Mouse (Mus musculus): ENCODE results near the gene Xlr3c. TPM values are rescaled to one million over a fixed set of nuclear protein-coding genes. Genes with fewer than 3 reads are reported as not detected.
"Not testable (repeated sequence)": the region's sequence is repeated elsewhere in the genome, so short reads cannot be mapped to it uniquely, and the experiment has no call there.

Xlr3c gene
- polyA plus RNA-seq (2014; fragmentation: Nextera tagmentation; extraction: Ambion mirVana): 0.29 TPM in 1 of 2 replicates, not detected in the other

- not testable (repeated sequence) for H3K4me1 ChIP-seq (replicated peaks; ENCODE audit: control insufficient read depth, insufficient read depth, low read length); H3K27me3 ChIP-seq (ENCODE audit: control insufficient read depth, insufficient read depth, low read length); DNase-seq (ENCODE audit: low spot score); H3K9ac ChIP-seq (ENCODE audit: low read length); H3K27ac ChIP-seq (ENCODE audit: low read depth, low read length); H3K9me3 ChIP-seq (ENCODE audit: control insufficient read depth, low read length); H3K4me2 ChIP-seq (ENCODE audit: low read depth, low read length, severe bottlenecking); H3K4me3 ChIP-seq (ENCODE audit: low read depth, low read length); ATAC-seq (replicated peaks; ENCODE audit: low FRiP score); H3K36me3 ChIP-seq (ENCODE audit: control insufficient read depth, insufficient read depth, low read length)
- 88% methylated on average over 14 of the region's 14 CpGs for WGBS
Observed at GRCm38 (mm10) chrX:73265270-73265669, at the start of gene Xlr3c. TSS of gene Xlr3c (minus strand) at chrX:73265390.

GRCm38 (mm10) chrX:73312522-73312921 is 47.3 kb upstream of the Xlr3c start:
- H3K9ac ChIP-seq (ENCODE audit: low read length): no peak overlapping the region
- 40% methylated on average over 3 of the region's 3 CpGs for WGBS
- H3K9me3 ChIP-seq (ENCODE audit: control insufficient read depth, low read length): no peaks in the 10 kb centered on the region
- H3K27ac ChIP-seq (ENCODE audit: low read depth, low read length): no peak overlapping the region
- H3K36me3 ChIP-seq (ENCODE audit: control insufficient read depth, insufficient read depth, low read length): no peaks in the 10 kb centered on the region
- no peak overlapping the region for H3K4me3 ChIP-seq (ENCODE audit: low read depth, low read length)
- no peak overlapping the region for H3K4me2 ChIP-seq (ENCODE audit: low read depth, low read length, severe bottlenecking)
- DNase-seq (ENCODE audit: low spot score) (no peak), ATAC-seq (replicated peaks; ENCODE audit: low FRiP score) (no peak)
- no peaks in the 10 kb centered on the region for H3K27me3 ChIP-seq (ENCODE audit: control insufficient read depth, insufficient read depth, low read length)
- H3K4me1 ChIP-seq (replicated peaks; ENCODE audit: control insufficient read depth, insufficient read depth, low read length): no peaks in the 10 kb centered on the region

- WGBS: 85% methylated on average over 6 of the region's 10 CpGs
- not testable (repeated sequence) for H3K4me2 ChIP-seq (ENCODE audit: low read depth, low read length, severe bottlenecking); DNase-seq (ENCODE audit: low spot score); H3K36me3 ChIP-seq (ENCODE audit: control insufficient read depth, insufficient read depth, low read length); H3K4me3 ChIP-seq (ENCODE audit: low read depth, low read length); H3K27ac ChIP-seq (ENCODE audit: low read depth, low read length); H3K9ac ChIP-seq (ENCODE audit: low read length); H3K27me3 ChIP-seq (ENCODE audit: control insufficient read depth, insufficient read depth, low read length); H3K9me3 ChIP-seq (ENCODE audit: control insufficient read depth, low read length); H3K4me1 ChIP-seq (replicated peaks; ENCODE audit: control insufficient read depth, insufficient read depth, low read length); ATAC-seq (replicated peaks; ENCODE audit: low FRiP score)
Observed at GRCm38 (mm10) chrX:73295745-73296144, 30.6 kb upstream of the Xlr3c start.

DNA sequence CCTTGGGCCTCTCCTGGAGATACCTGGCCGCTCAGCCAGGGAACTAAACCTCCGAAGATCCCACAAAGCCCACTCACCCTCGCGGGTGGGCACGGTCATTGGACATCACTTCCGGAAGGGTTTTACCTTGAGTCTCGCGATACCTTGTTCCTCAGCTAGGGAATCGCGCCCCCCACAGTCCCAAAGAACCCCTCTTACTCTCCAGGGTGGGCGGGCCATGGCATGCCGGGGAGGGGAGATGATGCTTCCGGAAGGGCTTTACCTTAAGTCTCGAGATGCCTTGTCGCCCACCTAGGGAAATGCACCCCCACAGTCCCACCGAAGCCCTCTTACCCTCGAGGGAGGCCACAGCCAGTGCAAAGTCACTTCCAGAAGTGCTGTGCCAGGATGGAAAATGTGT is 27.7 kb upstream of the Xlr3c start, which contains the start of the genes Xlr5a and Xlr5c:
TSS of gene Xlr5a (minus strand) at position 101 of the 400 bp plus-strand sequence.
TSS of gene Xlr5c (minus strand) at position 101 of the 400 bp plus-strand sequence.
- H3K9ac ChIP-seq (ENCODE audit: low read length); ATAC-seq (replicated peaks; ENCODE audit: low FRiP score); H3K9me3 ChIP-seq (ENCODE audit: control insufficient read depth, low read length); H3K4me1 ChIP-seq (replicated peaks; ENCODE audit: control insufficient read depth, insufficient read depth, low read length); H3K27ac ChIP-seq (ENCODE audit: low read depth, low read length); H3K36me3 ChIP-seq (ENCODE audit: control insufficient read depth, insufficient read depth, low read length); DNase-seq (ENCODE audit: low spot score); H3K4me3 ChIP-seq (ENCODE audit: low read depth, low read length); H3K27me3 ChIP-seq (ENCODE audit: control insufficient read depth, insufficient read depth, low read length); H3K4me2 ChIP-seq (ENCODE audit: low read depth, low read length, severe bottlenecking): not testable (repeated sequence)
- 95% methylated on average over 12 of the region's 17 CpGs for WGBS

DNA sequence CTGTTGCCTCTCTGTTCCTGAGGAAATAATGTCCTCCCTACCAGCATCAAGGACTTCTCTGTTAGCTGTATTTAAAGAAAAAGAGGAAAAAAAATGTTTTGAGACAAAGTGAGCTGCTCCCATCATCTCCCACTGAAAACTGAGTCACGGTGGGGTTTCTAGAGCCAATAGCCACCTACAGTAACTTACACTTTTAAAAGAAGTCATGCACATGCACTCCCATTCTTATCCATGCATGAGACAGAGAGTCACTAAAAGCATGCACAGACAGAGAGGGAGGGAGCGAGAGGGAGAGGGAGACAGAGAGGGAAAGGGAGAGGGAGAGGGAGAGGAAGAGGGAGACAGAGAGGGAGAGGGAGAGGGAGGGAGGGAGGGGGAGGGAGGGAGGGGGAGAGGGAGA is 2.8 kb downstream of the Xlr3c start:
- not testable (repeated sequence) for H3K4me2 ChIP-seq (ENCODE audit: low read depth, low read length, severe bottlenecking); ATAC-seq (replicated peaks; ENCODE audit: low FRiP score); H3K9me3 ChIP-seq (ENCODE audit: control insufficient read depth, low read length); H3K9ac ChIP-seq (ENCODE audit: low read length); DNase-seq (ENCODE audit: low spot score); H3K27me3 ChIP-seq (ENCODE audit: control insufficient read depth, insufficient read depth, low read length); H3K4me3 ChIP-seq (ENCODE audit: low read depth, low read length); H3K4me1 ChIP-seq (replicated peaks; ENCODE audit: control insufficient read depth, insufficient read depth, low read length); H3K36me3 ChIP-seq (ENCODE audit: control insufficient read depth, insufficient read depth, low read length); H3K27ac ChIP-seq (ENCODE audit: low read depth, low read length)
- 82% methylated on average over 1 of the region's 2 CpGs for WGBS

- not testable (repeated sequence) for H3K9me3 ChIP-seq (ENCODE audit: control insufficient read depth, low read length); H3K36me3 ChIP-seq (ENCODE audit: control insufficient read depth, insufficient read depth, low read length); H3K27ac ChIP-seq (ENCODE audit: low read depth, low read length); H3K4me2 ChIP-seq (ENCODE audit: low read depth, low read length, severe bottlenecking); H3K9ac ChIP-seq (ENCODE audit: low read length); DNase-seq (ENCODE audit: low spot score); H3K4me3 ChIP-seq (ENCODE audit: low read depth, low read length); H3K4me1 ChIP-seq (replicated peaks; ENCODE audit: control insufficient read depth, insufficient read depth, low read length); H3K27me3 ChIP-seq (ENCODE audit: control insufficient read depth, insufficient read depth, low read length); ATAC-seq (replicated peaks; ENCODE audit: low FRiP score)
- WGBS: 85% methylated on average over 12 of the region's 14 CpGs
Observed at GRCm38 (mm10) chrX:73242821-73243325, 22.3 kb downstream of the Xlr3c start, which contains the start of gene Xlr4c. TSS of gene Xlr4c (minus strand) at chrX:73243130.

DNA sequence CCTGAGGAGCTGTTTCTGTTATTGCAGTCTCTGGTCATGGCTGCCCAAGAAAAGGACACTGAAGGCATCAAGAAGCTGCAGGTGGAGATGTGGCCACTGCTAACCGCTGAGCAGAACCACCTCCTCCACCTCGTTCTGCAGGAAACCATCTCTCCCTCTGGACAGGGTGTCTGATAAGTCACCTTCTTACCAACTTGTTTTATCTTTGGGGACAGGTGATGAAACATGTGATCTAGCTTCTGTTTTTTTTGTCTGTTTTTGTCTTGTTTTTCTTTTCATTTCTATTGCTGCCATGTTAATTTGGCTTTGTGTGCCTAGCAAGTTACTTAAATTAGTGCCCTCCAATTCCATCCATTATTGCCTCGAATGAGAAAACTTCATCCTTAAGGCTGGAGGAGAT is 35.9 kb downstream of the Xlr3c start:
- Histone ChIP-seq H3K4me3 (ENCODE audit: low read depth, low read length) (peak overlapping the region; percentile 54), H3K9me3 (ENCODE audit: control insufficient read depth, low read length) (no peaks in the 10 kb centered on the region), H3K27ac (ENCODE audit: low read depth, low read length) (no peak overlapping the region), H3K4me1 (replicated peaks; ENCODE audit: control insufficient read depth, insufficient read depth, low read length) (no peaks in the 10 kb centered on the region), H3K27me3 (ENCODE audit: control insufficient read depth, insufficient read depth, low read length) (no peaks in the 10 kb centered on the region), H3K4me2 (ENCODE audit: low read depth, low read length, severe bottlenecking) (peak overlapping the region; percentile 64), H3K36me3 (ENCODE audit: control insufficient read depth, insufficient read depth, low read length) (no peaks in the 10 kb centered on the region), H3K9ac (ENCODE audit: low read length) (peak overlapping the region; percentile 68)
- DNase-seq (ENCODE audit: low spot score): no peak
- ATAC-seq (replicated peaks; ENCODE audit: low FRiP score): no peak
- 34% methylated on average over 3 of the region's 3 CpGs for WGBS

GRCm38 (mm10) chrX:73228606-73229214 is 36.5 kb downstream of the Xlr3c start:
- peak overlapping the region; percentile 64 for H3K4me2 ChIP-seq (ENCODE audit: low read depth, low read length, severe bottlenecking)
- no peaks in the 10 kb centered on the region for H3K36me3 ChIP-seq (ENCODE audit: control insufficient read depth, insufficient read depth, low read length)
- WGBS: 22% methylated on average over 36 of the region's 51 CpGs
- no peaks in the 10 kb centered on the region for H3K4me1 ChIP-seq (replicated peaks; ENCODE audit: control insufficient read depth, insufficient read depth, low read length)
- H3K4me3 ChIP-seq (ENCODE audit: low read depth, low read length): peak overlapping the region; percentile 54
- H3K27me3 ChIP-seq (ENCODE audit: control insufficient read depth, insufficient read depth, low read length): no peaks in the 10 kb centered on the region
- H3K9ac ChIP-seq (ENCODE audit: low read length): peak overlapping the region; percentile 68
- DNase-seq (ENCODE audit: low spot score) (peak; percentile 65), ATAC-seq (replicated peaks; ENCODE audit: low FRiP score) (peak; percentile 60)
- H3K27ac ChIP-seq (ENCODE audit: low read depth, low read length): peak overlapping the region; percentile 80
- no peaks in the 10 kb centered on the region for H3K9me3 ChIP-seq (ENCODE audit: control insufficient read depth, low read length)

Measured in forebrain, embryonic 11.5 days (tissue).